Mouse (Mus musculus) adrenal gland, postnatal 10 days (tissue): ENCODE results near the gene Sfxn5. TPM values are rescaled to one million over a fixed set of nuclear protein-coding genes. Genes with fewer than 3 reads are reported as not detected.

Experiments used
- DNase-seq: peaks from one replicate; pipeline ENCODE4 v3.0.0; 2021; ENCODE audit warnings: mixed read lengths
- total RNA-seq, 2 experiments: library from RNA; stranded (reverse); gene quantifications; 2 replicates each; pipeline ENCODE4 v1.2.3; 2021

The Sfxn5 gene
- total RNA-seq, 2 experiments from 2014 or later = 21.5 to 23.1 TPM

GRCm38 (mm10) chr6:85333732-85334131 is 510 bp upstream of the Sfxn5 start:
- DNase-seq = no peak

- DNase-seq = peak; percentile 51
These were observed 747 bp downstream of the Sfxn5 start for GRCm38 (mm10) chr6:85332351-85332999.

GRCm38 (mm10) chr6:85331736-85332135 is 1.5 kb downstream of the Sfxn5 start:
- no peak for DNase-seq

GRCm38 (mm10) chr6:85331221-85331735 is 1.9 kb downstream of the Sfxn5 start:
- no peak for DNase-seq

GRCm38 (mm10) chr6:85329666-85330185 is 3.5 kb downstream of the Sfxn5 start:
- DNase-seq = no peak

- no peak for DNase-seq
These were observed 6.7 kb downstream of the Sfxn5 start for GRCm38 (mm10) chr6:85326564-85326963.

DNA sequence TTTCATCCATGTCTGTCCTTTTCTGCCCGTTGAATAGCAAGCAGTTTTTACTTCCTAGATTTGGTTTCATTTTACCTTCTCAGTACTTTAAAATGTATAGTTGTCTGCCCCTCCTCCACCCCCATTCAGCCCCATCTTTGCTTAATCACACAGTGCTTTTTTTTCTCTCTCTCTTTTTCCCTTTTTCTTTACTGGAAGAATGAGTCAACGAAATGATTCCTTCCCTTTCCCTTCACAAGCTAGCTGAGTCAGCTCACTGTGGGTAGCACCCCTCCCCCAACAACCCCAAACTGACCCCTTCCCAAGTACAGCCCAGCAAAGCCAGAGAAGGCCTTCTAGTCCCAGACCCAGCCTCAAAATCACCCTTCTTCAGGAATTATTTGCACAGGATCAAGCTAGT is 8.1 kb downstream of the Sfxn5 start:
- no peak for DNase-seq

DNA sequence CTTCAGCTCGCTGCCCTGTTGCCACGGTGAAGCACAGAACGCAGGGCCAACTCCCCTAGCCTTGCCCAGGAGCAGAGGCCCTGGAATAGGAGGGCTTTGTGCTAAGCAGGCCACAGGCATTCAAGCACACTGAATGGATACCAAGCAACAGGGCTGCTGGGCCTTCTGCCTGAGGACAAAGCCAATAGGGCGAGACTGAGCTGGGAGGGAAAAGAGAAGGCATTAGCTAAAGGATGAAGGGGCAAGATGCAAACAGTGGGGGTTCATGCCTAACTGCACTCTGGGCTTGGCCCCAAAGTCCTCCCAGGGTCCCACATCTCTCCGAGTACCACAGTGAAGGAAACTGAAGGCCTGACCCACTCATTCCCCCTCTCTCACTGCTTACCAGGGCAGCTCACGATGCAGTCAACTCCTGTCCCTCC is 12.8 kb downstream of the Sfxn5 start:
- no peak for DNase-seq

DNA sequence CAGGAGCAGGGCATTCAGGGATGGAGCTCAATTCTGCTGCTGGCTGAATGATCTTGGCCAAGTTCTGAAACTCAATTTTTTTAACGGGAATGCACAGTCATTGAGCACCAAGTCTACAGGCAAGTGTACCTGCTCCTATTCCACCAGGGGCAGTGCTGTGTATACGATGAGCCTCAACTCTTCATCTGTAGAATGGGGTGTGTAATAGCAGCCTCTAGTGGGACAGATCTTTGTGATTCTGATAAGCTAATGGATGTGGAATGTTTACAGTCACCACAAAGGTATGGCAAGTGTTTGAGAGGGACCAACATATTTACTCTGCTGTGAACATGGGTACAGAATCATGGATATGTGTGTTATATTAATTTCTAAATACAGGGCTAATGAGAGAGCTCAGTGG is 17.0 kb downstream of the Sfxn5 start:
- DNase-seq = no peak

GRCm38 (mm10) chr6:85314064-85314798 is 19.0 kb downstream of the Sfxn5 start:
- DNase-seq = no peak

GRCm38 (mm10) chr6:85307894-85308293 is 25.3 kb downstream of the Sfxn5 start:
- no peak for DNase-seq

GRCm38 (mm10) chr6:85306375-85306774 is 26.8 kb downstream of the Sfxn5 start:
- DNase-seq = no peak

DNA sequence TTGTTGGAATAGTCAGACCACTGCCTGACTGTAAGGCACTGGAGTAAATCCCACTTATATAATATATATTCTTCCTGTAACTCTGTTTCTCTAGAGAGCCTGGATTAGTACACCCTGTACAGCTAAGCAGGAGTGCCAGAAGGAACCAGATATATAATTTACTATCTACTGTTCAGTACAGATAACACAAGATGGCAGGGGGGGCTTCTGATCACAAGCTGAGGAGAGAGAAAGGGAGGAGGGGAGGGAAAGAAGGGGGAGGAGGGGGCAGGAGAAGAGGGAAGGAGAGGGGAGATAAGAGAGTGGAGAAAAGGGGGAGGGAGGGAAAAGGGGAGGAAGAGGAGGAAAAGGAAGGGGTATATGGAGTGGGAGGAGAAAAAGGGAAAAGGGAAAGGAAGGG is 27.4 kb downstream of the Sfxn5 start:
- no peak for DNase-seq

DNA sequence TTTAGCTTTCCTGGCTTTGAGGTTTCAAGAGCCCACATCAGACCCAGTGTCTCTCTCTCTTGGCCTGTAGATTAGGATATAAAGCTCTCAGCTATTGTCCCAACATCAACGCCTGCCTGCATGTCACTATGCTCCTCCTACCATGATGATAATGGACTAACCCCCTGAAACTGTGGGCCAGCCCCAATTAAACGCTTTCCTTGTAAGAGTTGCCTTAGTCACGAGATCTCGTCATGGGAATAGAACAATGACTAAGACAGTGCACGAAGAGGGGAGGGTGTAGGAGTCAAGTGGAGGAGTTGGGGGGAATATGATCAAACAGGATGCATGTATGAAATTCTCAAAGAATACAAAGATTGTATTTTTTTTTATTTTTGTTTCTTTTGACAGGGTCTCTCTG is 28.3 kb downstream of the Sfxn5 start:
- no peak for DNase-seq

DNA sequence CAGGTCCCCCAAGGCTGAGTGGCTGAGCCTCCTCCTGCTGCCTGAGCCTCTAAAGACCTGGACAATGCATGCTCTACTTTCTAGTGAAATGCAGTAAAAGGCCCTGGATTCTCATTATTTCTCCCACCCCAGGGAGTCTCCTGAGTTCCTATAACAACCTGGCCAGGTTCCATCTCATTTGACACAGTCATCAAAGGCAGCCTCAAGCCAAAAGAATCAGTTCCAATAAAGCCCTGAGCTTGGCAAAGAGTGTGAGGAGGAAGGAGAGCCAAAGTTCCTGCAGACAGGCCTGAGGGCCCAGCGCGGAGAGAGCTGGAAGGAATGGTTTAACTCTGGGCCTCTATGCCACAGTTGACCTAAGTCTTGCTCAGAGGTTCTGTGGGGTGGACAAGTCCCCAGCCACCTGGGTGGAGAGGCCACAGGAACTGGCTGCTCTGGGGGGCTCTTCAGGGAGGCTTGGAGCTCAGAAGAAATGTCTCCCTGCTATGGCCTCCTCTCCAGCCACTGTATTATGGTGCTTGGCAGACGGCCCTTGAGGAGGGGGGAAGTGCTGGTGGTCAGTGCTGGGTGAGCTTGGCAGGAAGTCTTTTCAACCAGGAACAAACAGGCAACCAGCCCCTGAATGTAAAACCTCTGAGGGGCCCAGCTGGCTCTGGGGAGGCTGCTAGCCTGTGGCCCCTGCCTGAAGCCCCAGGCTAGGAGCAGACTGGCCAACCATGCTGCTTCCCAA is 30.7 kb downstream of the Sfxn5 start:
- DNase-seq = peak; percentile 67

- peak; percentile 90 for DNase-seq
These were observed 37.6 kb downstream of the Sfxn5 start for GRCm38 (mm10) chr6:85295384-85296167.

DNA sequence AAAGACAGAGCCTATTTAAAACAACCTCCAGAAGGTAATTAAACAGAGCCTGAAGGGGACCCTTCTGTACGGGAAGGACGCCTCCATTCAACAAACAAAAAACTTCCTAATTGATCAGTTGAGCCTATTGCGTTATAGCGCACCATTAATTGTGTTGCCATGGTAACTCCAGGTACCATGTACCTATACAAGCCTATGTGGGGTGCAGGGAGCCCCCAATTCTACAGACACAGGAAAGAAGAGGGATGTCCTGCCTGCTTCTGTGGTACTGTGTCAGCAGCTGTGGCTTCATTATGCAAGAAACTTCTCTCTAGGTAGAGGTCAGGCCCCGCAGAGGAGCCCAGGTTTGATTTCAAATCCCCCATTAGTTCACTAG is 39.2 kb downstream of the Sfxn5 start:
- DNase-seq = no peak

DNA sequence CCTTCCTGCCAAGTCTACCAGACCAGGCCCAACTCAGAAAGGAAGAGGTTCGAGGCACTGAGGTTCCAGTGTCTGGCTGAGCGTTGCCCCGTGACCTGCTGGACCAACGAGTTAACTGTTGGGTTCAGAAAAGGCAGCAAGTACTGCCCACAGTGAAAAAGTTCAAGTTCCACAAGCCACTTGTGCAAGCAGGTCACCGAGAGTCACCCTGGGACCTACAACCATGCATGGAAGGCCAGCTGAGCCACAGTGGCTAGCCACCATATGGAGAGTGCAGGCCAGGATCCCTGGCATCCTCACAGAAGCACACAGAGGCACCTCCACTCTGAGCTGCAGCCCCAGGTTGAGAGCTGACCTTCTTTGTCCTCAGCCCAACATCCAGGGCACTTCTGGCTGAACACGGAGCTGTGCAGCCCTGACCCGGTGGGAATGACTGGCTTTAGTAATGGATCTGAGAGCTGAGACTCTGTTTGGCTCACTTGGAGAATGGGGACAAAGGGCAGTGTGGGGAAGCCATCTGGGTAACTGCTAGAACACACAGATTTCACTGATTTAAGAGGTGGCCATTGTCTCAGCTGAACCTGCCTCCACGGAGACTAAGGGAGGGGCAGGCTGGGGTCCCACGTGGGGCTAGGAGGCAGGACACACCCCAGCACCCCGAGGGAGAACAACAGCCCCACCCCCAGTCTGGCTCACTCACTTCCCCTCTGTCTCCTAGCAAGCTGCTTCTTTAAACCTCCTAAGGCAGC is 39.8 kb downstream of the Sfxn5 start:
- DNase-seq = peak; percentile 62

DNA sequence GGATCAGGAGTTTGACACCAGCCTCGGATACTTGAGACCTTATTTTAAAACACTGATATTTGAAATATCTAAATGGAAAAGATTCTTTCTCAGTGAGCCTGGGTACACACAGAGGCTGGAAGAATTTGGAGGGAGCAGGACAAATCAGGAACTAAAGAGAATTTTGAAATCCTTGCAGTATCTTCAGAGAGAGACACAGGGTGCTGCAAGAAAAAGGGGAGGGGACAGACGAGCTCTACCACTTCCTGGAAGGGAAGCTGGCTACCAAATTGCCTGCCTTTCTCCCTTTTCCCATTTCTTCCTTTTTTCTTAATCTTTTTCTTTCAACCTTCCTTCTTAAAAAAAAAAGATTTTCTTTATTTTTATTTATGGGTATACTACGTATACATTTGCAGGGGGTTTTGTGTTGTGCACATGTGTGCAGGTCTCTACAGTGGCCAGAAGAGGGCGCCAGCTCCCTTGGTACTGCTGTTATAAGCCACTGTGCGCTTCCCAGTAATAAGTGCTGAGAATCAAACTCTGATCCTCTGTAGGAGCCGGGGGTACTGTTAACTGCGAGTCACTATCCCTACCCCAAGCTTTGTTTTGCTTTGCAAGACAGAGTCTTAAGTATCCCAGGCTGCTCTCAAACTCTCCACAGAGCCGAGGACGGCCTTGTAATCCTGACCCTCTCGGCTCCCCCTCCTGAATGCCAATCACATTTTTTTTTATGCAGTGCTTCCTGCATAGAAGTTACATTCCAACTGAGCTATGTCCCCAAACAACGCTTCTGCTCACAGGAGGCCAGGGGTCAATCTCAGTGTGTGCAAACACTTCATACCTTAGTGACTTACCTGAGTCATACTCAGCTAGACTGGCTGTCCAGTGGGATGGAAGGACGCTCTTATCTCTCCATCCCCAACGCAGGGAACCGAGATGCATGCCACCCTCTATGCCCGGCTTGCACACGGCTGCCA is 42.1 kb downstream of the Sfxn5 start:
- DNase-seq = no peak
